Mouse (Mus musculus) midbrain, embryonic 14.5 days (tissue): Measurements from ENCODE around the gene Tcf7l2. TPM values are rescaled to one million over a fixed set of nuclear protein-coding genes. Genes with fewer than 3 reads are reported as not detected.

ENCODE experiments used
- ATAC-seq: fragments of 200-750 bp; cut with Nextera tagmentation; 2 replicates; pipeline ENCODE4 v1.8.0; 2017; ENCODE audit warnings: moderate number of reproducible peaks, moderate library complexity; ENCODE audit not compliant: low FRiP score, low TSS enrichment
- DNase-seq: peaks from one replicate; pipeline ENCODE4 v3.0.0-alpha.2; 2015
- H3K27ac ChIP-seq: fragments of 300-500 bp; sonication (generic); replicated peaks from 2 replicates; pipeline ENCODE4 v1.5.1; 2014; ENCODE audit warnings: mild to moderate bottlenecking, low read depth, low read length, moderate library complexity
- H3K27me3 ChIP-seq: fragments of 300-500 bp; sonication (generic); 2 replicates; pipeline ENCODE4 v1.6.1; 2014; ENCODE audit warnings: low read length, control low read depth, mixed read lengths; ENCODE audit not compliant: control insufficient read depth, insufficient read depth
- H3K36me3 ChIP-seq: fragments of 300-500 bp; sonication (generic); 2 replicates; pipeline ENCODE4 v1.6.1; 2014; ENCODE audit warnings: low read length, control low read depth; ENCODE audit not compliant: control insufficient read depth, insufficient read depth
- H3K4me1 ChIP-seq: fragments of 300-500 bp; sonication (generic); 2 replicates; pipeline ENCODE4 v1.6.1; 2014; ENCODE audit warnings: mild to moderate bottlenecking, antibody characterized with exemption, low read length, control low read depth; ENCODE audit not compliant: control insufficient read depth, insufficient read depth
- H3K4me2 ChIP-seq: fragments of 300-500 bp; sonication (generic); 2 replicates; pipeline ENCODE4 v1.6.1; 2014; ENCODE audit warnings: mild to moderate bottlenecking, low read length, moderate library complexity
- H3K4me3 ChIP-seq: fragments of 300-500 bp; sonication (generic); replicated peaks from 2 replicates; pipeline ENCODE4 v1.5.1; 2014; ENCODE audit warnings: low read depth, low read length
- H3K9ac ChIP-seq: fragments of 300-500 bp; sonication (generic); replicated peaks from 2 replicates; pipeline ENCODE4 v1.6.1; 2014; ENCODE audit warnings: mild to moderate bottlenecking, low read length, moderate library complexity
- H3K9me3 ChIP-seq: fragments of 300-500 bp; sonication (generic); 2 replicates; pipeline ENCODE4 v1.6.1; 2016; ENCODE audit warnings: low read length, control low read depth, mixed read lengths; ENCODE audit not compliant: control insufficient read depth
- WGBS: fragments of 180-500 bp; shearing (Covaris S2); extraction: QIAGEN DNeasy Blood & Tissue Kit; methylation state at CpG from one replicate; pipeline ENCODE4 v1.1.7; 2014; 5-methylcytosine and 5-hydroxymethylcytosine counted together
- polyA plus RNA-seq: library from polyadenylated mRNA; unstranded; fragments of >200 nt; fragmentation: Nextera tagmentation; extraction: Ambion mirVana; gene quantifications from 2 replicates; pipeline ENCODE4 v1.2.1, GENCODE M21; 2014

The Tcf7l2 gene
- polyA plus RNA-seq, 1 experiment from 2014 or later, result 768 TPM

- 83% methylated on average over 13 of the region's 13 CpGs for WGBS
- no peaks in the 10 kb centered on the region for H3K9me3 ChIP-seq
- no peaks in the 10 kb centered on the region for H3K4me1 ChIP-seq
- H3K27ac ChIP-seq, result no peak overlapping the region
- H3K27me3 ChIP-seq, result no peaks in the 10 kb centered on the region
- H3K36me3 ChIP-seq, result 0 out of 2 replicates have a peak, but pooled peaks cover 6% of the 10 kb centered on the region
- H3K4me3 ChIP-seq, result no peak overlapping the region
- H3K9ac ChIP-seq, result no peak overlapping the region
- DNase-seq, result no peak
- ATAC-seq, result no peak
- no peak overlapping the region for H3K4me2 ChIP-seq
Measured at GRCm38 (mm10) chr19:55865774-55866578, 124.4 kb downstream of the Tcf7l2 start.

GRCm38 (mm10) chr19:55867255-55867654 lies 125.6 kb downstream of the Tcf7l2 start:
- Histone ChIP-seq H3K9me3 (no peaks in the 10 kb centered on the region), H3K4me2 (no peak overlapping the region), H3K9ac (no peak overlapping the region), H3K4me1 (no peaks in the 10 kb centered on the region), H3K36me3 (0 out of 2 replicates have a peak, but pooled peaks cover 6% of the 10 kb centered on the region), H3K27ac (no peak overlapping the region), H3K27me3 (no peaks in the 10 kb centered on the region), H3K4me3 (no peak overlapping the region)
- DNase-seq (no peak), ATAC-seq (no peak)
- WGBS, result 82% methylated on average over 6 of the region's 6 CpGs

GRCm38 (mm10) chr19:55867905-55868304 lies 126.3 kb downstream of the Tcf7l2 start:
- H3K27me3 ChIP-seq, result no peaks in the 10 kb centered on the region
- no peak overlapping the region for H3K4me3 ChIP-seq
- no peak overlapping the region for H3K9ac ChIP-seq
- DNase-seq (no peak), ATAC-seq (no peak)
- H3K4me1 ChIP-seq, result no peaks in the 10 kb centered on the region
- no peak overlapping the region for H3K27ac ChIP-seq
- no peaks in the 10 kb centered on the region for H3K9me3 ChIP-seq
- 0 out of 2 replicates have a peak, but pooled peaks cover 6% of the 10 kb centered on the region for H3K36me3 ChIP-seq
- WGBS, result 57% methylated on average over 3 of the region's 3 CpGs
- no peak overlapping the region for H3K4me2 ChIP-seq

- Histone ChIP-seq H3K4me2 (no peak overlapping the region), H3K27me3 (no peaks in the 10 kb centered on the region), H3K9ac (no peak overlapping the region), H3K9me3 (no peaks in the 10 kb centered on the region), H3K4me1 (no peaks in the 10 kb centered on the region), H3K36me3 (0 out of 2 replicates have a peak, but pooled peaks cover 6% of the 10 kb centered on the region), H3K4me3 (no peak overlapping the region), H3K27ac (no peak overlapping the region)
- 98% methylated on average over 4 of the region's 4 CpGs for WGBS
- DNase-seq, result no peak
- ATAC-seq, result no peak
Measured at GRCm38 (mm10) chr19:55868597-55868996, 127.0 kb downstream of the Tcf7l2 start.

- Histone ChIP-seq H3K36me3 (no peaks in the 10 kb centered on the region), H3K4me2 (no peak overlapping the region), H3K9me3 (no peaks in the 10 kb centered on the region), H3K4me1 (no peaks in the 10 kb centered on the region), H3K27ac (no peak overlapping the region), H3K27me3 (no peaks in the 10 kb centered on the region), H3K9ac (0 out of 2 replicates have a peak overlapping the region, but pooled peaks have one; percentile 24), H3K4me3 (no peak overlapping the region)
- 70% methylated on average over 12 of the region's 12 CpGs for WGBS
- DNase-seq (no peak), ATAC-seq (no peak)
Measured at GRCm38 (mm10) chr19:55870825-55871224, 129.2 kb downstream of the Tcf7l2 start.

- no peaks in the 10 kb centered on the region for H3K36me3 ChIP-seq
- H3K4me2 ChIP-seq, result no peak overlapping the region
- H3K27ac ChIP-seq, result no peak overlapping the region
- H3K4me1 ChIP-seq, result no peaks in the 10 kb centered on the region
- 61% methylated on average over 3 of the region's 3 CpGs for WGBS
- H3K4me3 ChIP-seq, result no peak overlapping the region
- DNase-seq (no peak), ATAC-seq (no peak)
- no peaks in the 10 kb centered on the region for H3K27me3 ChIP-seq
- no peaks in the 10 kb centered on the region for H3K9me3 ChIP-seq
- H3K9ac ChIP-seq, result no peak overlapping the region
Measured at GRCm38 (mm10) chr19:55871496-55871895, 129.9 kb downstream of the Tcf7l2 start.

GRCm38 (mm10) chr19:55873221-55873620 lies 131.6 kb downstream of the Tcf7l2 start:
- no peak for DNase-seq
- H3K27ac ChIP-seq, result no peak overlapping the region
- H3K4me1 ChIP-seq, result 0 out of 2 replicates have a peak, but pooled peaks cover 5% of the 10 kb centered on the region
- no peak for ATAC-seq
- H3K36me3 ChIP-seq, result no peaks in the 10 kb centered on the region
- H3K9ac ChIP-seq, result no peak overlapping the region
- no peaks in the 10 kb centered on the region for H3K27me3 ChIP-seq
- 86% methylated on average over 3 of the region's 3 CpGs for WGBS
- no peak overlapping the region for H3K4me3 ChIP-seq
- no peak overlapping the region for H3K4me2 ChIP-seq
- no peaks in the 10 kb centered on the region for H3K9me3 ChIP-seq

GRCm38 (mm10) chr19:55876501-55876900 lies 134.9 kb downstream of the Tcf7l2 start:
- DNase-seq (no peak), ATAC-seq (no peak)
- Histone ChIP-seq H3K9me3 (no peaks in the 10 kb centered on the region), H3K4me2 (no peak overlapping the region), H3K27me3 (no peaks in the 10 kb centered on the region), H3K36me3 (no peaks in the 10 kb centered on the region), H3K4me1 (peaks cover 28% of the 10 kb centered on the region), H3K4me3 (no peak overlapping the region), H3K27ac (no peak overlapping the region), H3K9ac (no peak overlapping the region)
- 79% methylated on average over 3 of the region's 3 CpGs for WGBS

GRCm38 (mm10) chr19:55877404-55877915 lies 135.8 kb downstream of the Tcf7l2 start:
- no peaks in the 10 kb centered on the region for H3K9me3 ChIP-seq
- H3K9ac ChIP-seq, result no peak overlapping the region
- DNase-seq (peak; percentile 78), ATAC-seq (peak; percentile 55; the same call in 1 of the 2 replicates)
- H3K4me2 ChIP-seq, result no peak overlapping the region
- no peaks in the 10 kb centered on the region for H3K27me3 ChIP-seq
- no peak overlapping the region for H3K4me3 ChIP-seq
- WGBS, result 21% methylated on average over 7 of the region's 7 CpGs
- peaks cover 28% of the 10 kb centered on the region for H3K4me1 ChIP-seq
- H3K36me3 ChIP-seq, result no peaks in the 10 kb centered on the region
- 0 out of 2 replicates have a peak overlapping the region, but pooled peaks have one; percentile 5 for H3K27ac ChIP-seq
